Mouse (Mus musculus): ENCODE data around the gene Ovol3. TPM values are rescaled to one million over a fixed set of nuclear protein-coding genes. Genes with fewer than 3 reads are reported as not detected.

The Ovol3 gene
- polyA plus RNA-seq, 1 experiment from 2014 or later, result 0.26 TPM

GRCm38 (mm10) chr7:30200200-30200599 lies 35.3 kb downstream of the Ovol3 start:
- Histone ChIP-seq H3K4me1 (ENCODE audit: insufficient read depth) (no peaks in the 10 kb centered on the region), H3K27me3 (ENCODE audit: insufficient read depth, low read length) (no peaks in the 10 kb centered on the region), H3K4me2 (no peak overlapping the region), H3K4me3 (ENCODE audit: low read depth, low read length) (no peak overlapping the region), H3K36me3 (ENCODE audit: insufficient read depth) (no peaks in the 10 kb centered on the region), H3K27ac (ENCODE audit: low read depth) (no peak overlapping the region), H3K9me3 (ENCODE audit: low read depth, low read length) (no peaks in the 10 kb centered on the region), H3K9ac (no peak overlapping the region)
- ATAC-seq (ENCODE audit: insufficient read depth) (no peak), DNase-seq (no peak)
- no peak for TF ChIP-seq CTCF (IDR thresholded peaks at IDR 0.05; ENCODE audit: low read depth)
- 77% methylated on average over 5 of the region's 5 CpGs for WGBS

GRCm38 (mm10) chr7:30199498-30200139 lies 35.9 kb downstream of the Ovol3 start:
- Histone ChIP-seq H3K4me2 (no peak overlapping the region), H3K9me3 (ENCODE audit: low read depth, low read length) (no peaks in the 10 kb centered on the region), H3K9ac (no peak overlapping the region), H3K27me3 (ENCODE audit: insufficient read depth, low read length) (no peaks in the 10 kb centered on the region), H3K4me1 (ENCODE audit: insufficient read depth) (no peaks in the 10 kb centered on the region), H3K27ac (ENCODE audit: low read depth) (no peak overlapping the region), H3K36me3 (ENCODE audit: insufficient read depth) (no peaks in the 10 kb centered on the region), H3K4me3 (ENCODE audit: low read depth, low read length) (no peak overlapping the region)
- no peak for TF ChIP-seq CTCF (IDR thresholded peaks at IDR 0.05; ENCODE audit: low read depth)
- WGBS, result 67% methylated on average over 18 of the region's 18 CpGs
- DNase-seq (no peak), ATAC-seq (ENCODE audit: insufficient read depth) (no peak)

GRCm38 (mm10) chr7:30198481-30198971 lies 37.0 kb downstream of the Ovol3 start, which contains the start of gene Capns1:
Capns1 (minus strand) TSS chr7:30198811.
- DNase-seq (peak; percentile 93), ATAC-seq (ENCODE audit: insufficient read depth) (no peak)
- TF ChIP-seq CTCF (IDR thresholded peaks at IDR 0.05; ENCODE audit: low read depth), result peak; percentile 90
- no peaks in the 10 kb centered on the region for H3K36me3 ChIP-seq (ENCODE audit: insufficient read depth)
- WGBS, result 10% methylated on average over 8 of the region's 8 CpGs
- no peaks in the 10 kb centered on the region for H3K27me3 ChIP-seq (ENCODE audit: insufficient read depth, low read length)
- H3K9me3 ChIP-seq (ENCODE audit: low read depth, low read length), result no peaks in the 10 kb centered on the region
- peaks cover under 1% of the 10 kb centered on the region; the same call in 1 of the 2 replicates for H3K4me1 ChIP-seq (ENCODE audit: insufficient read depth)
- H3K9ac ChIP-seq, result no peak within 1 kb of the TSS
- H3K4me2 ChIP-seq, result 0 out of 2 replicates have a peak within 1 kb of the TSS, but pooled peaks have one; percentile 10
- peak within 1 kb of the TSS; percentile 9; the same call in 1 of the 2 replicates for H3K27ac ChIP-seq (ENCODE audit: low read depth)
- no peak within 1 kb of the TSS for H3K4me3 ChIP-seq (ENCODE audit: low read depth, low read length)

GRCm38 (mm10) chr7:30197592-30198129 lies 37.9 kb downstream of the Ovol3 start:
- H3K4me1 ChIP-seq (ENCODE audit: insufficient read depth), result peaks cover 6% of the 10 kb centered on the region; the same call in 1 of the 2 replicates
- H3K36me3 ChIP-seq (ENCODE audit: insufficient read depth), result 0 out of 2 replicates have a peak, but pooled peaks cover 1% of the 10 kb centered on the region
- TF ChIP-seq CTCF (IDR thresholded peaks at IDR 0.05; ENCODE audit: low read depth), result no peak
- H3K27ac ChIP-seq (ENCODE audit: low read depth), result peak overlapping the region; percentile 9; the same call in 1 of the 2 replicates
- no peak overlapping the region for H3K4me3 ChIP-seq (ENCODE audit: low read depth, low read length)
- 38% methylated on average over 5 of the region's 5 CpGs for WGBS
- no peak overlapping the region for H3K4me2 ChIP-seq
- H3K27me3 ChIP-seq (ENCODE audit: insufficient read depth, low read length), result no peaks in the 10 kb centered on the region
- no peaks in the 10 kb centered on the region for H3K9me3 ChIP-seq (ENCODE audit: low read depth, low read length)
- ATAC-seq (ENCODE audit: insufficient read depth), result no peak
- no peak for DNase-seq
- no peak overlapping the region for H3K9ac ChIP-seq

- H3K27me3 ChIP-seq (ENCODE audit: insufficient read depth, low read length), result no peaks in the 10 kb centered on the region
- WGBS, result 52% methylated on average over 6 of the region's 6 CpGs
- ATAC-seq (ENCODE audit: insufficient read depth) (no peak), DNase-seq (no peak)
- H3K4me3 ChIP-seq (ENCODE audit: low read depth, low read length), result no peak overlapping the region
- no peak for TF ChIP-seq CTCF (IDR thresholded peaks at IDR 0.05; ENCODE audit: low read depth)
- H3K36me3 ChIP-seq (ENCODE audit: insufficient read depth), result peaks cover 16% of the 10 kb centered on the region
- peaks cover 6% of the 10 kb centered on the region; the same call in 1 of the 2 replicates for H3K4me1 ChIP-seq (ENCODE audit: insufficient read depth)
- no peak overlapping the region for H3K4me2 ChIP-seq
- no peak overlapping the region for H3K27ac ChIP-seq (ENCODE audit: low read depth)
- no peak overlapping the region for H3K9ac ChIP-seq
- no peaks in the 10 kb centered on the region for H3K9me3 ChIP-seq (ENCODE audit: low read depth, low read length)
Observed at GRCm38 (mm10) chr7:30196171-30196570, 39.4 kb downstream of the Ovol3 start.

GRCm38 (mm10) chr7:30195461-30195860 lies 40.1 kb downstream of the Ovol3 start:
- H3K27ac ChIP-seq (ENCODE audit: low read depth), result peak overlapping the region; percentile 73; the same call in 1 of the 2 replicates
- H3K9ac ChIP-seq, result peak overlapping the region; percentile 75; the same call in 1 of the 2 replicates
- peaks cover 6% of the 10 kb centered on the region; the same call in 1 of the 2 replicates for H3K4me1 ChIP-seq (ENCODE audit: insufficient read depth)

GRCm38 (mm10) chr7:30194884-30195283 lies 40.6 kb downstream of the Ovol3 start:
- H3K4me2 ChIP-seq, result peak overlapping the region; percentile 64
- peak overlapping the region; percentile 75 for H3K9ac ChIP-seq
- H3K4me1 ChIP-seq (ENCODE audit: insufficient read depth), result peaks cover 6% of the 10 kb centered on the region; the same call in 1 of the 2 replicates
- no peaks in the 10 kb centered on the region for H3K9me3 ChIP-seq (ENCODE audit: low read depth, low read length)
- H3K4me3 ChIP-seq (ENCODE audit: low read depth, low read length), result peak overlapping the region; percentile 71
- peak overlapping the region; percentile 73 for H3K27ac ChIP-seq (ENCODE audit: low read depth)
- TF ChIP-seq CTCF (IDR thresholded peaks at IDR 0.05; ENCODE audit: low read depth), result no peak
- peak; percentile 98 for DNase-seq
- peak; percentile 92 for ATAC-seq (ENCODE audit: insufficient read depth)
- H3K36me3 ChIP-seq (ENCODE audit: insufficient read depth), result peaks cover 28% of the 10 kb centered on the region
- under 1% methylated on average over 28 of the region's 28 CpGs for WGBS
- no peaks in the 10 kb centered on the region for H3K27me3 ChIP-seq (ENCODE audit: insufficient read depth, low read length)

More at GRCm38 (mm10) chr7:30195461-30195860, 40.1 kb downstream of the Ovol3 start:
- Histone ChIP-seq H3K36me3 (ENCODE audit: insufficient read depth) (peaks cover 23% of the 10 kb centered on the region), H3K4me3 (ENCODE audit: low read depth, low read length) (peak overlapping the region; percentile 71), H3K9me3 (ENCODE audit: low read depth, low read length) (no peaks in the 10 kb centered on the region), H3K27me3 (ENCODE audit: insufficient read depth, low read length) (no peaks in the 10 kb centered on the region), H3K4me2 (peak overlapping the region; percentile 64)
- no peak for DNase-seq
- no peak for ATAC-seq (ENCODE audit: insufficient read depth)
- WGBS, result 57% methylated on average over 6 of the region's 6 CpGs
- TF ChIP-seq CTCF (IDR thresholded peaks at IDR 0.05; ENCODE audit: low read depth), result no peak
